Mouse (Mus musculus): ENCODE results near the gene Oas1e. TPM values are rescaled to one million over a fixed set of nuclear protein-coding genes. Genes with fewer than 3 reads are reported as not detected.
"Not testable (repeated sequence)": the region's sequence is repeated elsewhere in the genome, so short reads cannot be mapped to it uniquely, and the experiment has no call there.

Oas1e gene
- not detected for polyA plus RNA-seq (2017; shearing (Covaris generic))

GRCm38 (mm10) chr5:120795480-120796034, at the start of gene Oas1e:
TSS of gene Oas1e (minus strand) at chr5:120795530.
- ATAC-seq = not testable (repeated sequence)

GRCm38 (mm10) chr5:120844713-120845112, 49.4 kb upstream of the Oas1e start:
- ATAC-seq = no peak

- ATAC-seq = peak; percentile 63
These were observed 41.6 kb upstream of the Oas1e start for GRCm38 (mm10) chr5:120836731-120837585.

DNA sequence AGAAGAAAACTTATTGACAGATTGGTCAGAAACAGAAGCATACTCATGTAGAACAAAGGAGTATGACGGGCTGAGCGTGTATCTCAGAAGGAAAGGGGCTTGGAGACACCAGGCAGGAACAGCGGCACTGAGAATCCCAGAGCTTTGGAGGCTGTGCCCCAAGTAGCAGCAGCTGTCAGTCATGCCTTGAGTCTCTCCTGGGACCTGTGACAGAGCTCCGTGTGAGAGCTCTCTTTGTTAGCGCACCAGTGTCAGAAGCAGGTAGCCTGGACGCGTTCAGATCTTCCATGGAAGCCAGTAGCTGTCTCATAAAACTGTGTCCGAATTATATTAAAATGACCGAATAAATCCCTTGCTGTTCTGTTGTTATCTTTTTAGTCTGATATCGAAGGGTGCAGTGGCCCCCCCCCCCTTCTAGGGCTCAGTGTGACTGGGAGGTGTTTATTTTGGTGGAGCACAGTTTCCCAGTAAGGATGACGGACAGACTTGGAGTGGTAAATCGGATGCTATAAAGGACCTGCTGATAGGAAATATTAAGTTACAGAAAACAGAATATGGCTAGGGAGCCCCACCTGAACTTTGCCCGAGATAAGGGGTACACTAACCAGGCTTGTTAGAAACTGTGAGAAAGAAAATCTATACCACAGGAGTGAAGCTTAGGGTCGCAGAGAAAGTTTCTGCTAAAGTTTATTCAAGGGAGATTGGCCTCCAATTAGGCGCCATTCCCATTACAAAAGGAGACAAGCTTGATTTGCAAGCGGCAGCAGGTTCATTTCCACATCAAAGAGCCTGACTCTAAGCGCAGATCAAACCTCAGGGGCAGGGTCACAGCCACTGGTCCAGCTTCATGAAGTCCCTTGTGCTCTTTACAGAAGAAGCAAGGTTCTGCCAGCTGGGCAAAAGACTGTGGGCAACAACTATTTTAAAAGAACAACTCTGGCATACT, 38.3 kb upstream of the Oas1e start:
- no peak for ATAC-seq

- ATAC-seq = peak; percentile 100
These were observed 35.7 kb upstream of the Oas1e start for GRCm38 (mm10) chr5:120831031-120831430.

DNA sequence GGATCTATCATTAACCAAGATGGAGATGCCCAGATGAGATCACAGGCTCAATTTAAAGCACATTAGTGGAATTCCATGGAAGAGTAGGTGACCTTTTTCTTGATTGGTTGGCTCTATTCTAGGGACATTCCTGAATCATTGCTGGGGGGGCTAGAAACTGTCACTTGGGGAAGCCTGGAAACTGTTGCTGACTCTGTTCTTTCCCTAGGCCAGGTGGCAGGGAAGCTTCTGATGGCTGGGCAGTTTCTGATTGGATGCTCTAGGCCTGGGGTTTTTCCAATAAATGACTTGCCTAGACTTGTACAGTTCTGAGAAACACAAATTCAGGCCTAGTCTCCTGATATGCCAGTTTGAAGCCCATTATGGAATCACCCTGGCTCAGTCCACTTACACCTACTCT, 23.7 kb upstream of the Oas1e start:
- no peak for ATAC-seq

GRCm38 (mm10) chr5:120815949-120816348, 20.6 kb upstream of the Oas1e start:
- no peak for ATAC-seq

DNA sequence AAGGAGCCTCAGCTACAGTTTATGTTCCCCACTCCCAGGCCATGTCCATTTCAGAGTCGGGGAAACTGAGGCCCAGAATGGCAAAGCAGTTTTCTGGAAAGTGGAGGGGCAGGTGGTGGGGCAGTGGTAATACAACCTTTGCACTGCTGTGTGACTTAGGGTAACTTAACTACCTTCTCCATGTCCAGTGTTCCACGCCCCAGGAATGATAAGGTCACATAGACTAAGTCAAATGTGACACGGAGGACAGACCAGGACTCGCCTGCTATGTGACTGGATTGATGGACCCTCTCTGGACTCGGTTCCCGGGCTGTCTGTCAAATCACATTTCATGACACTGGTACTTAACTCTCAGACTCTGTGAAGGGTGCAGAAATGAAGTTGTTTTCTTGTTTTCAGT, 17.7 kb upstream of the Oas1e start:
- no peak for ATAC-seq

GRCm38 (mm10) chr5:120811951-120812819, 16.9 kb upstream of the Oas1e start, which contains the start of gene Oas1c:
TSS of gene Oas1c (minus strand) at chr5:120812514.
- ATAC-seq = peak; percentile 99

DNA sequence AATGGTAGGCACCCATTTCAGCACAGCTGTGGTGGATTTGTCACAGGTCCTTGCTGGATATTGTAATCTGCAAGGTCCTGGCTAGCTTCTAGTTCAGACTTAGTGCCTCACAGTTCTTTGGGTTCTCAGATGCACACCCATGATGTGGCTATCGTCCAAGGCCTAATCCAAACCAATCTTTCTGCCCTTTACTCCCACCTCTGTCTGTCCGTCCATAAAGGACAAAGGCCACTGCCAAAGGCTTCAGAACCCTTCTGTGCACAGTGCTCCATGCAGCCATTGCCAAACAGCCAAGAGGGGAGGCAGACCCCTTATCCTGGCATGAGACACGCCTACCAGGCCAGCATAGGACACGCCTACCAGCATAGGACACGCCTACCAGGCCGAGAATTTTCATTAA, 13.8 kb upstream of the Oas1e start:
- ATAC-seq = no peak

DNA sequence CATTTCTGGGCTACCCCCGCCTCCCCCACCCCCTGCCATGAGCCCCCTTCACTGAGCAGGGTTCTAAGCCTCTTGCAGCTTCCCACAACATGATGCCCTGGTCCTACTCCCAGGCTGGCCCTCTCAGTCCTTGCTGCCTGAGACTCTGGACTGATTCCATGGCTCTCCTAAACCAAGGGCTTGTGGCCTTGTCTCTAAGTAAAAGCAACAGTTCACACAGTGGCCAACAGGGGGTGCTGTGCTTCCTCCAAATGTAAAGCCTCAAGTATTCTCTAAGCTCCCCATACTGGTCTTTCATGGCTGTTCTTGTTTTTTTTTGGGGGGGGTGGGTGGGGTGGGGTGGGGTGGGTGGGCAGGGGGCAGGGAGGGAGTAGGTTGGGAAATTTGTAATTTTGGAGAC, 11.1 kb upstream of the Oas1e start:
- ATAC-seq = peak; percentile 53

GRCm38 (mm10) chr5:120803596-120803995, 8.3 kb upstream of the Oas1e start:
- ATAC-seq = no peak

DNA sequence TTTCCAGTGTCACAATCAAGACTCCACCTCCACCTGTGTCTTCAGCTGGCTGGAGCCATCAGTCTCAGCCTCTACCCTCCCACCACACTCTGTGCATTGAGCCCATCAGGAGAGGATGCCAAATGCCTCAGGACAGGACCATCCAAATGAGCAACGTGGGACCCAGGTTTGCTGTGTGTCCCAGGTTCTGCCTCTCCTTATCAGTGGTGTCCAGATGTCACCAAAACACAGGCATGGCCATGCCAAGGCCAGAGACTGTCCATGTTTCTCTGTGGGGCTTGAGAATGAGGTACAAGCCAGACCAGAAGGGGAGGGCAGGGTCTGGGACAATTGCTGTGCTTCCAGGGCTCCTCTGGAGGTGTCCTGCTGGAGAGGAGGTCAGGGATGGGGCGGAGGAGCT, 3.6 kb upstream of the Oas1e start:
- not testable (repeated sequence) for ATAC-seq

DNA sequence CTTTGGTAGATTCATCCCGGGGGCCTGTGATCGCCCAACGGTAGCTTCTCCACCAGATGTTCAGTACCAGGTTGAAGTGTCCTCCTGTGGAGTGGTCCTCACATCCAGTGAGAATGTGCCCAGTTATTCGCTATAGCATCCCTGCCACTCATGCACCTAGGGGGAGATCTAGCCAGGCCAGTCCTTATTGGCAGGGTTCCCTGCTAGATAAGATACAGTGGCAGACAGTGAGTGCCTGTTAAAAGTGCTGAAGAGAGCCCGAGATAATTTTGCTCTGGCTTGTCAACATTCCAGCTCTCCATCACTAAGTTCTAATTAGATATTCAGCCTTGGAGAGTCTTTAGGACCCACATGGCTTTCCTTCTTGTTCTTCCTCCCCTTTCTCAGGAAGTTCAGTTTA, 2.8 kb upstream of the Oas1e start:
- not testable (repeated sequence) for ATAC-seq

- ATAC-seq = peak; percentile 34
These were observed 2.3 kb downstream of the Oas1e start for GRCm38 (mm10) chr5:120793043-120793442.

GRCm38 (mm10) chr5:120787042-120787441, 8.3 kb downstream of the Oas1e start:
- ATAC-seq = no peak

- no peak for ATAC-seq
These were observed 12.9 kb downstream of the Oas1e start for GRCm38 (mm10) chr5:120782446-120782845.

- no peak for ATAC-seq
These were observed 13.7 kb downstream of the Oas1e start for GRCm38 (mm10) chr5:120781646-120782045.

DNA sequence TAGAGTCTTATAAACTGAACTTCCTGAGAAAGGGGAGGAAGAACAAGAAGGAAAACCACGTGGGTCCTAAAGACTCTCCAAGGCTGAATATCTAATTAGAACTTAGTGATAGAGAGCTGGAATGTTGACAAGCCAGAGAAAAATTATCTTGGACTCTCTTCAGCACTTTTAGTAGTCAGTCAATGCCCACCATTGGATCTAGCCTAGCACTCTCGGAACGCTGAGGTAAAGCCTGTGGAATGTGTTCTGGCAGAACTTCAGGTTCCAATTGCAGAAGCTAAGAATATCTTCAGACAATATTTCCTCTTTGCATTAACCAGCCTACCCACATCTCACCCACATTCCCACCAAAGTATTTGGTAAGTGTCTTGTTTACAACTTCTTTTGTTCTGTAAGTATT, 15.4 kb downstream of the Oas1e start:
- no peak for ATAC-seq

GRCm38 (mm10) chr5:120778941-120779340, 16.4 kb downstream of the Oas1e start:
- ATAC-seq = peak; percentile 14

DNA sequence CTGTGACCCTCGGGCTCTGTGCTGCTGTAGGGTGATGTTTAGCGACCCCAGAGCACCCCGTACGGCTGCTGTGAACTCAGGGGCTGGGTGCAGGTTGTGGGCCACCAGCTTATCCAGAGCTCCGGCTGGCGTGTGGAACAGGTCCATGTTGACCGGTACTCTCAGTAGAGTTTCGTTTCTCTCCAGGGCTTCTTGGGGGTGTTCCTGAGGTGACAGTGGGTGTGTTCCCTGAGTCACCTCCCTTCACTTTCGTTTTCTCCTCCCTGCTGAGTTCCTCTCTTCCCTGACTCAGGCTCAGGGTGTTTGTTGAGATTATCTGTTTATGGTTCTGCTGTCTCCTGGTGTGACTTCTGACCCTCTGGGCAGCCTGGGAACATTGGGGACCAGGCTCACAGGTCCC, 17.9 kb downstream of the Oas1e start, which contains the start of gene Oas3:
Gene Oas3 (minus strand): TSS at position 184 of the 400 bp plus-strand sequence.
- ATAC-seq = peak; percentile 42

DNA sequence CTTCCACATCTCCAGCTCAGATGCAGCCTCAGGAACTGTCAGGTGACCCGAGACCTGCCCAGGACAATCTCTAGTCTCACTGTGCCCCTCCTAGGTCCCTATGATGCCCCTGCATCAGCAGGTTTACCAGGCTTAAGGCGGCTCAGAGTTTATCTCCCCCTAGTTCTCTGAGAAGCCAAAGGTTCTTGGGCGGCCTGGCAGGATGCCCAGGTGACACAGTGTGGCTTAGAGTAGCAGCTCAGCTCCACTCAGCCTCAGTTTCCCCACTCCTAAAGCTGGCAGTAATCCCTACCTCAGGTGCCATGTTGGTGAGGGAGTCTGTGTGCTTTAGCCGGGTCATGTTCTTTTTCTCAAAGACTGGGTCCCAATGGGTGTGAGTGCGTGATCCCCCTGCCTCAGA, 18.5 kb downstream of the Oas1e start:
- no peak for ATAC-seq
